Mouse (Mus musculus) neutrophil, adult 5-6 weeks (primary cell): ENCODE measurements around the gene Abat. TPM values are rescaled to one million over a fixed set of nuclear protein-coding genes. Genes with fewer than 3 reads are reported as not detected.
"Not testable (repeated sequence)": the region's sequence is repeated elsewhere in the genome, so short reads cannot be mapped to it uniquely, and the experiment has no call there.

ENCODE experiments used
- ATAC-seq: fragments of 151-379, 151-347 bp; 2 replicates; pipeline ENCODE4 v1.8.0; 2017; ENCODE audit warnings: mild to moderate bottlenecking, moderate TSS enrichment; ENCODE audit not compliant: insufficient number of reproducible peaks, poor library complexity, low FRiP score, severe bottlenecking; ENCODE audit errors: extremely low read depth
- total RNA-seq: library from RNA; stranded (forward); fragments of 200-1000 nt; gene quantifications from 2 replicates; pipeline ENCODE4 v1.2.3, GENCODE M21; 2017

Gene Abat
- total RNA-seq, 1 experiment from 2014 or later = not detected

DNA sequence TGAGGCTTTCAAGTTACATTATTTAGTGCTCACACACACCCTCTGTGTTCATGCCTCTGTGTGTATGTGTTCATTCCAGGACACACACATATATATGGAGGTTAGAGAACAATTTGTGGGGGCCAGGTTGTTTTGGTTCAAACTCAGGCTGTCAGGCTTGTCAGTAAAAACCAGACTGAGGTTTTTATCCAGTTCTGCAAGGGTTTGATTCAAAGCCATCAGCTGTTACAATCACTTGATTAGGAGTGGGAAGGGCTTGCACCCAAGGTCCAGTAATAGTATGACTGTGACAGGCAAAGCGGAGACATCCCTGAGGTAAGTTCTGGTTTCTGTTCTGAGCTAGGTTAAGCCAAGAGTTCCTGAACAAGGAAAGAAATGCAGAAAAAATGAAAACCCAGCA is 16.2 kb downstream of the Abat start:
- no peak for ATAC-seq

- no peak for ATAC-seq
These were observed 16.8 kb downstream of the Abat start for GRCm38 (mm10) chr16:8530018-8530417.

GRCm38 (mm10) chr16:8532461-8532860 is 19.2 kb downstream of the Abat start:
- ATAC-seq = no peak

DNA sequence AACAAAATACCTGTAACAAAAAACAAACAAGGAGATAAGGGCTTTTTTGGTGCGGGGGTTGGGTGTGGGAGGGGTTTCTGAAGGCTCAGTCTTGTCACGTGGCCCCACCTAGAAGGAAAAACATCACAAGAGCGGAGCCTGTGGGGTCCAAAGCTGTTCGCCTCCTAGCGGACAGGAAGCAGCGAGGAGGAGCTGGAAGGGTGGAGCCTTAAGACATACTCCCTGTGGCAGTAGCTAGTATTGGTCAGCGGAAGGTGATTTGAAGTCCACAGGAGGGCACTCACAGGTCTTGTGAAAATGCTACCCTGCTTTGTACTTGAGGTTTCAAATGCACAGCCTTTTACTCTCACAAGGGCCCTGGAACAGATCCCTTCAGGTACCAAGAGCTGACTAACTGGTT is 19.7 kb downstream of the Abat start:
- ATAC-seq = no peak

- no peak for ATAC-seq
These were observed 20.2 kb downstream of the Abat start for GRCm38 (mm10) chr16:8533477-8533876.

- no peak for ATAC-seq
These were observed 21.4 kb downstream of the Abat start for GRCm38 (mm10) chr16:8534466-8535200.

DNA sequence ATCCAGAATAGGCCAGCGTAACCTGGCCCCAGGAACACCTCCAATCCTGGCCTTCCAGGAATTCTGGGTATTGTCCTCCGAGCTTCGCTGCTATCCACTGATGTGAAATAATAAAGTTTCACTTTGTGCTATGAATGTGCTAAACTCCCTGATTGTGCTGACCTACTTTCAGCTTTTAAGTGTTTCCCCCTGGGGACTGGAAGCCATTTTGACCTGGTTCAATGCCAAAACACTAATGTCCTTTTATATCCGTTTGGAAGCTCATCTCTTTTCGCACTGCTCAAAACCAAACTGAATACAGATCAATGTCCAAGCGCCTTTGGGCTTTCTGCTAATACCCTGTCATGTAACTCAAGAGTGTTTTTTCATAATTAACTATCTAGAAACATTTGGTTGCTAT is 22.2 kb downstream of the Abat start:
- no peak for ATAC-seq

DNA sequence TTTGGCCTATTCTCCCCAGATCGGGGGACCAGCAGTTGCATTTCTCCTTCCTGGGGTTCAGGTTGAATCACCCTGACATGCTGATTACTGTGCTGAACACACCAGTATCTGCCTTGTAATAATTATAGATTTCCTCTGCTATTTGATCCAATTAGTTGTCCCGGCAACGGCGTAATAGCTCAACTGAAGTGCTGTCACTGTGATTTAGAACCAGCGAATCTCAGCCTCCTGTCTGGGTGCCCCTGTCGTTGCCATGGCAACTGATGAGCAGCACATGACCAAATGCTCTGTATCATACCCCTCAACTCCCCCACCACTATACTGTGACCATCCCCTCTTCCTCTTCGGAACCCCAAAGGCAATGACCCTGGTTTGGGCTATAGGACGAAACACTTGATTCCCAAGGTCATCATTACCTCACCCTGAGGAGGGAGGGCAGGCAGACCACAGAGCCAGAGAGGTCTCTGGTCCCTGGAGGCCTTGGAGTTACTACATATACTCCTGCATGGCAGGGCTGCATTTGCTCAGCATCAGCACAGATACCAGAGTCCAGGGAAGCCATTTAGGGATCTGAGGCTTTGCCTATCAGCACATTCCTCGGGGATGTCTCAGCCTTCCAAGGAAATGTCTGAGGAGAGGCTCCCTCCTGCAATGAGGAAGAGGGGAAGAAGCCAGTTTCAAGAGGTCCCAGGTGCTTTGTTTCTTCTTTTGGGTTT is 26.1 kb downstream of the Abat start:
- no peak for ATAC-seq

- no peak for ATAC-seq
These were observed 27.7 kb downstream of the Abat start for GRCm38 (mm10) chr16:8540859-8541314.

GRCm38 (mm10) chr16:8547836-8548235 is 34.6 kb downstream of the Abat start:
- ATAC-seq = no peak

DNA sequence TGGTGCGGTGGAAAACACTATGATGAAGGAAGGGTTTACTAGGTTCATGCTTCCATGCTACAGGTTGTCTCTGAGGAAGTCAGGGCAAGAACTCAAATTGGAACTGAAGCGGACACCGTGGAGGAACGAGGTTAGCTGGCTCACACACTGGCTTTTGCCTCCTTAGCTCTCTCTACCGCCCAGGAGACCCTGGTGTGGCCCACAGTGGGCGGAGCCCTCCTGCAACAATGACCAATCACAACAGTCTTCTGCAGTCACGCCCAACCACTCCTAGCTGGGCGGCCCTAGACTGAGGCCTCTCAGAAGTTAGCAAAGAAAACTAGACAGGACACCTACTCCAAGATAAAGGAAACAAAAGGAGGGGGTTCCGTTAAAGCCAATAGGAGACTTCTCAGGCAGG is 36.3 kb downstream of the Abat start:
- no peak for ATAC-seq

- ATAC-seq = no peak
These were observed 41.1 kb downstream of the Abat start for GRCm38 (mm10) chr16:8554351-8554750.

GRCm38 (mm10) chr16:8554751-8555150 is 41.5 kb downstream of the Abat start:
- not testable (repeated sequence) for ATAC-seq

GRCm38 (mm10) chr16:8555371-8555770 is 42.1 kb downstream of the Abat start:
- not testable (repeated sequence) for ATAC-seq

DNA sequence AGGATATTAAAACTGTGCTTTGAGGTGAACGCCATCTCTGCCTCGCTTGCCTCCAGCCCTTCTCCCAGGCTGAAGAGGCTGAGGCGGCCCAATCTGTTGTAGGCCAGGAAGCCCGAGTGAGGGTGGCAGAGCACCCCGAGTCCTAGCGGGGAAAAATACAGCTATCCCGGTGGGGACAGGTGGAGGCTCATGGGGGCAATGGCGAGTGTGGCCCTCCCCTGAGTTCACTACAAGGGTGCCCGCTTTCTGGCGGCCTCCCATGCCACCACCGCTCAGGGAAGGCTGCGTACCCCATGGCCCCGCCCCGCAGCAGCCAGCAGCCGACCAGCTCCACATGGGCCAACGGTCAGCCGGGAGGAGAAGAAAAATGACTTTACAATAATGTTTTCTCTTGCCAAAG is 46.9 kb downstream of the Abat start:
- no peak for ATAC-seq

DNA sequence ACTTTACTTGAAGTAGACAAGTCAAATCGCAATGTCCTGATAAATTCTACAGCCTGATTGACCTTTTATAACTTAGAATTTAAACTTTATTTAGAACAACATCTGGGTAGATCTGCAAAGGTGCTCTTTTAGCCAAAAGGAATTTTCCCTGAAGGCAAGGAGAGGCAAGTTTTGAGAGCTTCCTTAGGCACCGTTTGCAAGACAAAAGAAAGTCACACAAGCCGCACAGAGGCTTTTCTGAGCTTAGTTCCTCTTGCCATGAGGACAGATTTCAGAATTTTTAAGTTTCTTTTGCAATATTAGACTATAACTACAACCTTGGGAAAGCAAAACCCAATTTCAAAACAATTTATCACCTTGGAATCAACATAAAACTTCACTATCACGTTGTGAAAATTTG is 47.9 kb downstream of the Abat start:
- not testable (repeated sequence) for ATAC-seq

- not testable (repeated sequence) for ATAC-seq
These were observed 48.6 kb downstream of the Abat start for GRCm38 (mm10) chr16:8561856-8562255.

GRCm38 (mm10) chr16:8562827-8563226 is 49.6 kb downstream of the Abat start:
- ATAC-seq = not testable (repeated sequence)

GRCm38 (mm10) chr16:8564836-8565235 is 51.6 kb downstream of the Abat start:
- ATAC-seq = no peak

DNA sequence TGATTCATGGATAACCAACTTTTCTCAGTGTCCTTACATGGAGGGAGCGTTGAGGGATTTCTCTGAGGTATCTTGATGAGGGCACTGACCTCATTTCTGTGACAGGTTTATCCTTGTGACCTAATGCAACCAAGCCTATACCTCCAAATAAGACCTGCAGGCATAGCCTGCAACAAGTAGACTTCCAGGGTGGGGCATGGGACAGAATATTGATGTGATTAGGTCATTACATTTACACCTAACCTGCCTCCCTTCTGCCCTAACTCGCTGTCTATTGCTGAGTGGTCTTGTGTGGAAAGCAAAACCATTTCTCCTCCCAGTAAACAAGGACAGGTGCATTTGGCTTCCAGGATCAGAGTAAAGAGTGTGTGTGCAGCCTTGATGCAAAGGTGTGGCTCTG is 52.3 kb downstream of the Abat start:
- ATAC-seq = no peak
